Mouse (Mus musculus): ENCODE measurements around the gene Fam129a. TPM values are rescaled to one million over a fixed set of nuclear protein-coding genes. Genes with fewer than 3 reads are reported as not detected.
"Not testable (repeated sequence)": the region's sequence is repeated elsewhere in the genome, so short reads cannot be mapped to it uniquely, and the experiment has no call there.

Gene Fam129a
- total RNA-seq, 2 experiments from 2014 or later: 12.8 to 18.2 TPM

- no peak for DNase-seq
- intact Hi-C loops (cut with DNase I): no loop called here
These were observed 149.6 kb downstream of the Fam129a start for GRCm38 (mm10) chr1:151720566-151720965.

GRCm38 (mm10) chr1:151721357-151721983 lies 150.5 kb downstream of the Fam129a start:
- intact Hi-C loops (cut with DNase I): no loop called here
- DNase-seq: no peak

GRCm38 (mm10) chr1:151723771-151724170 lies 152.8 kb downstream of the Fam129a start:
- no peak for DNase-seq
- intact Hi-C loops (cut with DNase I): no loop called here

GRCm38 (mm10) chr1:151725590-151725989 lies 154.6 kb downstream of the Fam129a start:
- intact Hi-C loops (cut with DNase I): no loop called here
- DNase-seq: no peak

GRCm38 (mm10) chr1:151726358-151726757 lies 155.4 kb downstream of the Fam129a start:
- intact Hi-C loops (cut with DNase I): no loop called here
- no peak for DNase-seq

GRCm38 (mm10) chr1:151728141-151728540 lies 157.2 kb downstream of the Fam129a start:
- intact Hi-C loops (cut with DNase I): no loop called here

GRCm38 (mm10) chr1:151737146-151737545 lies 166.2 kb downstream of the Fam129a start:
- DNase-seq: no peak
- intact Hi-C loops (cut with DNase I): no loop called here

More at GRCm38 (mm10) chr1:151728141-151728540, 157.2 kb downstream of the Fam129a start:
- no peak for DNase-seq

- intact Hi-C loops (cut with DNase I): no loop called here
- DNase-seq: no peak
These were observed 170.2 kb downstream of the Fam129a start for GRCm38 (mm10) chr1:151741199-151741621.

- DNase-seq; intact Hi-C loops (cut with DNase I): not testable (repeated sequence)
These were observed 178.9 kb downstream of the Fam129a start for GRCm38 (mm10) chr1:151749894-151750293.

- DNase-seq: no peak
- intact Hi-C loops (cut with DNase I): no loop called here
These were observed 182.0 kb downstream of the Fam129a start for GRCm38 (mm10) chr1:151752946-151753345.

GRCm38 (mm10) chr1:151753374-151753929 lies 182.5 kb downstream of the Fam129a start:
- DNase-seq: no peak
- intact Hi-C loops (cut with DNase I): no loop called here

GRCm38 (mm10) chr1:151754028-151754489 lies 183.1 kb downstream of the Fam129a start:
- DNase-seq: no peak

GRCm38 (mm10) chr1:151754881-151755659 lies 184.1 kb downstream of the Fam129a start, which contains the start of gene Edem3:
TSS of gene Edem3 (plus strand) at chr1:151755371.
- peak; percentile 93 to 96 for DNase-seq
- intact Hi-C loops (cut with DNase I): no loop called here

More at GRCm38 (mm10) chr1:151754028-151754489, 183.1 kb downstream of the Fam129a start:
- intact Hi-C loops (cut with DNase I): no loop called here

GRCm38 (mm10) chr1:151755660-151756424 lies 184.9 kb downstream of the Fam129a start:
- intact Hi-C loops (cut with DNase I): no loop called here

GRCm38 (mm10) chr1:151756425-151756728 lies 185.4 kb downstream of the Fam129a start:
- intact Hi-C loops (cut with DNase I): no loop called here
- no peak for DNase-seq

More at GRCm38 (mm10) chr1:151755660-151756424, 184.9 kb downstream of the Fam129a start:
- peak in 1 of 2 experiments; percentile 16 for DNase-seq

- intact Hi-C loops (cut with DNase I): no loop called here
- DNase-seq: no peak
These were observed 187.3 kb downstream of the Fam129a start for GRCm38 (mm10) chr1:151758301-151758700.

- DNase-seq: no peak
- intact Hi-C loops (cut with DNase I): no loop called here
These were observed 188.0 kb downstream of the Fam129a start for GRCm38 (mm10) chr1:151758991-151759390.

GRCm38 (mm10) chr1:151764236-151764635 lies 193.2 kb downstream of the Fam129a start:
- DNase-seq: no peak
- intact Hi-C loops (cut with DNase I): no loop called here

GRCm38 (mm10) chr1:151766166-151766565 lies 195.2 kb downstream of the Fam129a start:
- intact Hi-C loops (cut with DNase I): no loop called here
- DNase-seq: no peak

- no peak for DNase-seq
- intact Hi-C loops (cut with DNase I): no loop called here
These were observed 196.1 kb downstream of the Fam129a start for GRCm38 (mm10) chr1:151766976-151767654.

All from heart, postnatal 36 days (tissue).